Mouse (Mus musculus): ENCODE data around the gene Gm340. TPM values are rescaled to one million over a fixed set of nuclear protein-coding genes. Genes with fewer than 3 reads are reported as not detected.

Gm340 gene
- total RNA-seq, 2 experiments from 2014 or later: 6.3 TPM

GRCm38 (mm10) chr19:41587431-41588222 is 5.5 kb downstream of the Gm340 start:
- peak; percentile 62 for DNase-seq
- no peak overlapping the region for H3K4me3 ChIP-seq
- intact Hi-C loops (cut with DNase I): no loop called here
- H3K27ac ChIP-seq: peak overlapping the region; percentile 90
- no peak for TF ChIP-seq CTCF (IDR thresholded peaks at IDR 0.05)

GRCm38 (mm10) chr19:41589026-41589425 is 6.9 kb downstream of the Gm340 start:
- Histone ChIP-seq H3K27ac (peak overlapping the region; percentile 90), H3K4me3 (no peak overlapping the region)
- no peak for DNase-seq
- intact Hi-C loops (cut with DNase I): no loop called here
- no peak for TF ChIP-seq CTCF (IDR thresholded peaks at IDR 0.05)

GRCm38 (mm10) chr19:41589681-41590080 is 7.5 kb downstream of the Gm340 start:
- intact Hi-C loops (cut with DNase I): no loop called here
- no peak for TF ChIP-seq CTCF (IDR thresholded peaks at IDR 0.05)
- no peak for DNase-seq
- no peak overlapping the region for H3K27ac ChIP-seq
- no peak overlapping the region for H3K4me3 ChIP-seq

GRCm38 (mm10) chr19:41591808-41592207 is 9.6 kb downstream of the Gm340 start:
- no peak for DNase-seq
- intact Hi-C loops (cut with DNase I): no loop called here
- TF ChIP-seq CTCF (IDR thresholded peaks at IDR 0.05): no peak
- Histone ChIP-seq H3K27ac (0 out of 2 replicates have a peak overlapping the region, but pooled peaks have one; percentile 16), H3K4me3 (no peak overlapping the region)

GRCm38 (mm10) chr19:41597170-41597894 is 15.2 kb downstream of the Gm340 start:
- DNase-seq: peak; percentile 67
- Histone ChIP-seq H3K4me3 (no peak overlapping the region), H3K27ac (no peak overlapping the region)
- no peak for TF ChIP-seq CTCF (IDR thresholded peaks at IDR 0.05)
- intact Hi-C loops (cut with DNase I): no loop called here

- Histone ChIP-seq H3K27ac (no peak overlapping the region), H3K4me3 (no peak overlapping the region)
- no peak for DNase-seq
- intact Hi-C loops (cut with DNase I): no loop called here
- TF ChIP-seq CTCF (IDR thresholded peaks at IDR 0.05): no peak
Measured at GRCm38 (mm10) chr19:41600647-41601046, 18.5 kb downstream of the Gm340 start.

GRCm38 (mm10) chr19:41606208-41606987 is 24.2 kb downstream of the Gm340 start:
- DNase-seq: peak; percentile 69
- intact Hi-C loops (cut with DNase I): no loop called here
- Histone ChIP-seq H3K4me3 (peak overlapping the region; percentile 36), H3K27ac (peak overlapping the region; percentile 88)
- TF ChIP-seq CTCF (IDR thresholded peaks at IDR 0.05): no peak

GRCm38 (mm10) chr19:41611683-41612082 is 29.5 kb downstream of the Gm340 start:
- TF ChIP-seq CTCF (IDR thresholded peaks at IDR 0.05): no peak
- DNase-seq: peak; percentile 62
- intact Hi-C loops (cut with DNase I): no loop called here
- no peak overlapping the region for H3K4me3 ChIP-seq
- H3K27ac ChIP-seq: peak overlapping the region; percentile 82

GRCm38 (mm10) chr19:41613325-41614087 is 31.3 kb downstream of the Gm340 start:
- intact Hi-C loops (cut with DNase I): no loop called here
- no peak for DNase-seq
- Histone ChIP-seq H3K27ac (peak overlapping the region; percentile 38; the same call in 1 of the 2 replicates), H3K4me3 (no peak overlapping the region)
- no peak for TF ChIP-seq CTCF (IDR thresholded peaks at IDR 0.05)

GRCm38 (mm10) chr19:41615606-41616224 is 33.5 kb downstream of the Gm340 start:
- no peak overlapping the region for H3K4me3 ChIP-seq
- DNase-seq: no peak
- peak overlapping the region; percentile 66 for H3K27ac ChIP-seq
- intact Hi-C loops (cut with DNase I): no loop called here
- no peak for TF ChIP-seq CTCF (IDR thresholded peaks at IDR 0.05)

GRCm38 (mm10) chr19:41616274-41616673 is 34.1 kb downstream of the Gm340 start:
- TF ChIP-seq CTCF (IDR thresholded peaks at IDR 0.05): no peak
- peak overlapping the region; percentile 66 for H3K27ac ChIP-seq
- no peak overlapping the region for H3K4me3 ChIP-seq
- intact Hi-C loops (cut with DNase I): no loop called here
- DNase-seq: no peak

GRCm38 (mm10) chr19:41617102-41617501 is 34.9 kb downstream of the Gm340 start:
- no peak for DNase-seq
- Histone ChIP-seq H3K4me3 (no peak overlapping the region), H3K27ac (peak overlapping the region; percentile 91)
- intact Hi-C loops (cut with DNase I): no loop called here
- TF ChIP-seq CTCF (IDR thresholded peaks at IDR 0.05): no peak

Measured in gastrocnemius, adult 2 months (tissue).